Mouse (Mus musculus): ENCODE measurements around the gene 4931428F04Rik. TPM values are rescaled to one million over a fixed set of nuclear protein-coding genes. Genes with fewer than 3 reads are reported as not detected.
A peak's percentile ranks its signal among the peaks of the same experiment; 100 is the strongest.

Gene 4931428F04Rik
- total and polyA plus RNA-seq, 2 experiments, result 0.46 to 1.7 TPM

- H3K4me3 ChIP-seq (ENCODE audit: insufficient read depth, low read depth, low read length), result peak overlapping the region; percentile 78
- peaks cover 7% of the 10 kb centered on the region for H3K79me2 ChIP-seq (ENCODE audit: control insufficient read depth, insufficient read depth, low read length)
- WGBS, result 40% methylated on average over 39 of the region's 39 CpGs
- TF ChIP-seq POLR2A (IDR thresholded peaks at IDR 0.05; ENCODE audit: extremely low read depth, insufficient read depth, low read length) (no peak), CTCF (IDR thresholded peaks at IDR 0.05; ENCODE audit: low read depth, low read length) (no peak)
- H3K4me1 ChIP-seq (ENCODE audit: control insufficient read depth, insufficient read depth, low read length), result peaks cover 15% of the 10 kb centered on the region
- peak overlapping the region; percentile 92 for H3K9ac ChIP-seq (ENCODE audit: low read depth, low read length)
- no peaks in the 10 kb centered on the region for H3K36me3 ChIP-seq (ENCODE audit: control insufficient read depth, insufficient read depth, low read length)
- no peak for DNase-seq (ENCODE audit: extremely low read depth, low read depth, low spot score)
- H3K27me3 ChIP-seq (ENCODE audit: control insufficient read depth, insufficient read depth, low read length), result no peaks in the 10 kb centered on the region
- H3K27ac ChIP-seq (replicated peaks; ENCODE audit: insufficient read depth, low read depth, low read length), result peak overlapping the region; percentile 71
These were observed 19.4 kb downstream of the 4931428F04Rik start for GRCm38 (mm10) chr8:105270101-105270915.

GRCm38 (mm10) chr8:105269461-105269947, 20.2 kb downstream of the 4931428F04Rik start, which contains the start of gene Hsf4:
Gene Hsf4 (plus strand): TSS chr8:105269801.
- peaks cover 18% of the 10 kb centered on the region for H3K4me1 ChIP-seq (ENCODE audit: control insufficient read depth, insufficient read depth, low read length)
- H3K27ac ChIP-seq (replicated peaks; ENCODE audit: insufficient read depth, low read depth, low read length), result peak within 1 kb of the TSS; percentile 86
- peaks cover 7% of the 10 kb centered on the region for H3K79me2 ChIP-seq (ENCODE audit: control insufficient read depth, insufficient read depth, low read length)
- WGBS, result 1% methylated on average over 42 of the region's 42 CpGs
- H3K4me3 ChIP-seq (ENCODE audit: insufficient read depth, low read depth, low read length), result peak within 1 kb of the TSS; percentile 78
- peak; percentile 62 for DNase-seq (ENCODE audit: extremely low read depth, low read depth, low spot score)
- H3K36me3 ChIP-seq (ENCODE audit: control insufficient read depth, insufficient read depth, low read length), result no peaks in the 10 kb centered on the region
- peak within 1 kb of the TSS; percentile 92 for H3K9ac ChIP-seq (ENCODE audit: low read depth, low read length)
- no peaks in the 10 kb centered on the region for H3K27me3 ChIP-seq (ENCODE audit: control insufficient read depth, insufficient read depth, low read length)
- TF ChIP-seq POLR2A (IDR thresholded peaks at IDR 0.05; ENCODE audit: extremely low read depth, insufficient read depth, low read length) (peak; percentile 75), CTCF (IDR thresholded peaks at IDR 0.05; ENCODE audit: low read depth, low read length) (no peak)

- peak overlapping the region; percentile 86 for H3K27ac ChIP-seq (replicated peaks; ENCODE audit: insufficient read depth, low read depth, low read length)
- no peaks in the 10 kb centered on the region for H3K27me3 ChIP-seq (ENCODE audit: control insufficient read depth, insufficient read depth, low read length)
- H3K4me3 ChIP-seq (ENCODE audit: insufficient read depth, low read depth, low read length), result peak overlapping the region; percentile 78
- TF ChIP-seq POLR2A (IDR thresholded peaks at IDR 0.05; ENCODE audit: extremely low read depth, insufficient read depth, low read length) (no peak), CTCF (IDR thresholded peaks at IDR 0.05; ENCODE audit: low read depth, low read length) (no peak)
- no peaks in the 10 kb centered on the region for H3K36me3 ChIP-seq (ENCODE audit: control insufficient read depth, insufficient read depth, low read length)
- H3K9ac ChIP-seq (ENCODE audit: low read depth, low read length), result peak overlapping the region; percentile 92
- peak; percentile 90 for DNase-seq (ENCODE audit: extremely low read depth, low read depth, low spot score)
- H3K79me2 ChIP-seq (ENCODE audit: control insufficient read depth, insufficient read depth, low read length), result peaks cover 11% of the 10 kb centered on the region
- 10% methylated on average over 10 of the region's 10 CpGs for WGBS
- H3K4me1 ChIP-seq (ENCODE audit: control insufficient read depth, insufficient read depth, low read length), result peaks cover 18% of the 10 kb centered on the region
These were observed 20.6 kb downstream of the 4931428F04Rik start for GRCm38 (mm10) chr8:105269075-105269458.

- Histone ChIP-seq H3K4me1 (ENCODE audit: control insufficient read depth, insufficient read depth, low read length) (peaks cover 20% of the 10 kb centered on the region), H3K27me3 (ENCODE audit: control insufficient read depth, insufficient read depth, low read length) (no peaks in the 10 kb centered on the region), H3K79me2 (ENCODE audit: control insufficient read depth, insufficient read depth, low read length) (peaks cover 13% of the 10 kb centered on the region), H3K27ac (replicated peaks; ENCODE audit: insufficient read depth, low read depth, low read length) (peak overlapping the region; percentile 86), H3K9ac (ENCODE audit: low read depth, low read length) (peak overlapping the region; percentile 87), H3K4me3 (ENCODE audit: insufficient read depth, low read depth, low read length) (peak overlapping the region; percentile 78), H3K36me3 (ENCODE audit: control insufficient read depth, insufficient read depth, low read length) (no peaks in the 10 kb centered on the region)
- 27% methylated on average over 65 of the region's 65 CpGs for WGBS
- no peak for TF ChIP-seq CTCF (IDR thresholded peaks at IDR 0.05; ENCODE audit: low read depth, low read length)
- no peak for TF ChIP-seq POLR2A (IDR thresholded peaks at IDR 0.05; ENCODE audit: extremely low read depth, insufficient read depth, low read length)
- DNase-seq (ENCODE audit: extremely low read depth, low read depth, low spot score), result no peak
These were observed 21.2 kb downstream of the 4931428F04Rik start for GRCm38 (mm10) chr8:105268342-105269074.

- DNase-seq (ENCODE audit: extremely low read depth, low read depth, low spot score), result no peak
- Histone ChIP-seq H3K27ac (replicated peaks; ENCODE audit: insufficient read depth, low read depth, low read length) (no peak overlapping the region), H3K27me3 (ENCODE audit: control insufficient read depth, insufficient read depth, low read length) (no peaks in the 10 kb centered on the region), H3K4me1 (ENCODE audit: control insufficient read depth, insufficient read depth, low read length) (peaks cover 20% of the 10 kb centered on the region), H3K36me3 (ENCODE audit: control insufficient read depth, insufficient read depth, low read length) (no peaks in the 10 kb centered on the region), H3K4me3 (ENCODE audit: insufficient read depth, low read depth, low read length) (no peak overlapping the region), H3K9ac (ENCODE audit: low read depth, low read length) (no peak overlapping the region), H3K79me2 (ENCODE audit: control insufficient read depth, insufficient read depth, low read length) (peaks cover 14% of the 10 kb centered on the region)
- TF ChIP-seq CTCF (IDR thresholded peaks at IDR 0.05; ENCODE audit: low read depth, low read length) (no peak), POLR2A (IDR thresholded peaks at IDR 0.05; ENCODE audit: extremely low read depth, insufficient read depth, low read length) (no peak)
- 88% methylated on average over 13 of the region's 13 CpGs for WGBS
These were observed 22.9 kb downstream of the 4931428F04Rik start for GRCm38 (mm10) chr8:105266775-105267174.
